Mouse (Mus musculus) erythroblast, embryonic 14.5 days (primary cell): ENCODE results near the gene Ncoa1.

Experiments used
- GATA1 ChIP-seq: IDR thresholded peaks from 2 replicates; pipeline ENCODE4 v1.6.1; 2012; ENCODE audit warnings: low read length, inconsistent platforms, mixed read lengths
- TAL1 ChIP-seq: IDR thresholded peaks from 3 replicates; pipeline ENCODE4 v1.6.1; 2012; ENCODE audit warnings: low read length, inconsistent platforms, mixed read lengths

DNA sequence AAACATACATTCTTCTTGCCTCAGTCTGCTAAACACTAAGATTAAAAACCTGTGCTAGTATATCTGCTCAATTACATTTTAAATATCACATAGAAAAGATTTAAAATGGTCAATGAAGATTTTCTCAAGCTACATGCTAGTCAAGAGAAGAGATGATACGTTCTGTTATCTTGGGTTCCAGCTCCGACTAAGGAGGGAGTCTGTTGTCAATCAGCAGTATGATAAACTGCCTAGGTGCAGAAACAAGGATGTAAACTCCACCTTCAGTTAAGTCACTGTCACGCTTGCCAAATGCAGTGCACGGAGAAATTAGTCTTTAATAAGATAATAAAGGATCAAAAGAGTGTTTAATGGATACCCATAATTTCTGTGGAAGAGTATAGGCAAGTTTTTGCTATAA is 178.4 kb downstream of the Ncoa1 start:
- no peak for TF ChIP-seq GATA1
- no peak for TF ChIP-seq TAL1
